Mouse (Mus musculus) left cerebral cortex, adult 11 months (tissue): ENCODE results near the gene Hormad2.

ENCODE experiments used
- DNase-seq: peaks from one replicate; pipeline ENCODE4 v3.0.0; 2022; ENCODE audit warnings: low spot score

Hormad2 gene

GRCm38 (mm10) chr11:4302363-4302913, 138.5 kb downstream of the Hormad2 start:
- no peak for DNase-seq

- DNase-seq, result no peak
Measured at GRCm38 (mm10) chr11:4300683-4301082, 140.2 kb downstream of the Hormad2 start.

GRCm38 (mm10) chr11:4299735-4300474, 141.0 kb downstream of the Hormad2 start:
- DNase-seq, result no peak

GRCm38 (mm10) chr11:4299191-4299590, 141.7 kb downstream of the Hormad2 start:
- DNase-seq, result no peak

GRCm38 (mm10) chr11:4298615-4299014, 142.3 kb downstream of the Hormad2 start:
- DNase-seq, result no peak

- no peak for DNase-seq
Measured at GRCm38 (mm10) chr11:4297753-4298152, 143.2 kb downstream of the Hormad2 start.

- no peak for DNase-seq
Measured at GRCm38 (mm10) chr11:4296610-4297275, 144.2 kb downstream of the Hormad2 start.
